Mouse (Mus musculus) T-cell, adult 2 months (primary cell): ENCODE data around the gene Glp2r.

Source experiments
- DNase-seq: peaks from one replicate; pipeline ENCODE4 v3.0.0; 2022; ENCODE audit warnings: low spot score

Glp2r gene

DNA sequence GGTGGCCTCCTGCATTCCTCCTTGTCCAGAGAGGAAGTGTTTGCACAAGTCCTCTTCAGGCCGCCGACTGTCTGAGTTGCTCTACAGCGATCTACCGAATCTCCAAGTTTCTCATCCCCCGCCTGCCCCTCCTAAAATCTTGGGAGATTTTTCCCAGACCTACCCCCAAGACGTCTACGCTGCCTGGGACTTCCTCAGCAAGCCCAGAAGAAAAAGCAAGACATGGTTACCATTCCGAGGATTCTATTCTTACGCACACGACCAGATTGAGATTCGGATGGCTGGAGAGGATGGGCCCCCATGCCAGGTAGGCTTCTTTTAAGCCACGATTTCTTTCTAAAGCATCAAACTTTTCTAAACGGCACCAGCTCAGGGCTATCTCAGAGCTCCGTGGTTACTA is at the start of gene Glp2r:
Gene Glp2r, minus strand, starts transcription at position 101 of the 400 bp plus-strand sequence.
- no peak for DNase-seq

- no peak for DNase-seq
Observed at GRCm38 (mm10) chr11:67820221-67820620, 49.3 kb upstream of the Glp2r start.

DNA sequence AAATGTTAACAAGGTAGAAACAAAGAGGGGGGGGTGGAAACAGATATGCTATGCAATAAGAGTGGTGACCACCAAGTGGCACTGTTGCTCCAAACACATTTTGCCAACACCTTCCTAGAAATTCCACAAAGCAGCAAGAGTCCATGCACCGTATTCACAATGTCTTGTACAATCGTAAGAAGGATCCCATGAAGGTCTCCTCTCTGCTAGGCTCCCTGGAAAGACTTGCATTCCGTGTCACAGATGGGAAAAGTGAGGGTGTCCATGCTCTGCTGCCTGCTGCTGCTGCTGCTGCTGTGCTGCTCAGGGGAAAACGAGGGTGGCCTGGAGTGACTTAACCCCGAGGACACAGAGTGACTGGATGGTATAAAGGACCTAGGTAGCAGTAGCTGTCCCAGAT is 48.7 kb upstream of the Glp2r start:
- no peak for DNase-seq

DNA sequence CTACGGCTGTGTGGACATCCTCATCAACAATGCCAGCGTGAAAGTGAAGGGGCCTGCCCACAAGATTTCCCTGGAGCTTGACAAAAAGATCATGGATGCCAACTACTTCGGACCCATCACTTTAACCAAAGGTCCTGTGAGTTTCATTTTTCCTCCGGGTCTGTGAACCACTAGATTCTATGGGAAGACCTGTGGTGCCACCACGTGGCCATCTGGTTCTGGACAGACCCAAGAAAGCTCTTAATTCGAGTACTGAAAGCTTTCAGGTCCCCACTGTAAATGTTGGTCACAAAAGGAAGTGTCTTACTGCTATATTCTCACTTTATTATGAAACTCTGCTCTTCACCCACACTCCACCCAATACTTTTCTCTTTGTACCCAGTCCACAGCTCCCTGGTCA is 40.6 kb upstream of the Glp2r start:
- DNase-seq: no peak

GRCm38 (mm10) chr11:67808051-67808450 is 37.1 kb upstream of the Glp2r start:
- no peak for DNase-seq

- no peak for DNase-seq
Observed at GRCm38 (mm10) chr11:67806832-67807597, 36.1 kb upstream of the Glp2r start.

DNA sequence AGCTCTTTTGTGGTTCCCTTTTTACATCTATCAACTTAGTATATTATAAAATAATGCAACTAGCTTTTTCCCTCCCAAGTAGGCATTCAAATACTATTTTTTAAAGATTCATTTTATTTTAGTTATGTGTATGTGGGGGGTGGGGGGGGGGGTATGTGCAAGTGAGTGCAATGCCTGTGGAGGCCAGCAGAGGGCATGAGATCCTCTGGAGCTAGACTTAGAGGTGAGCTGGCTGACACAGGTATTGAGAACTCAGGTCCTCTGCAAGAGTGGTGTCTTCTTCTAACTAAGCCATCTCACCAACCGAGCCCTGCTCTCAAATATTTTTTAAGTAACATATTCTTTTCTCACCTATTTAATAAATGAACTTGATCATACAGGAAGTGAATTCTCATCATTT is 34.6 kb upstream of the Glp2r start:
- no peak for DNase-seq

- DNase-seq: no peak
Observed at GRCm38 (mm10) chr11:67801169-67801568, 30.2 kb upstream of the Glp2r start.

GRCm38 (mm10) chr11:67800130-67800723 is 29.3 kb upstream of the Glp2r start:
- DNase-seq: no peak

- no peak for DNase-seq
Observed at GRCm38 (mm10) chr11:67797931-67798330, 27.0 kb upstream of the Glp2r start, which contains the start of gene Dhrs7c. TSS of gene Dhrs7c (plus strand) at chr11:67798187.

DNA sequence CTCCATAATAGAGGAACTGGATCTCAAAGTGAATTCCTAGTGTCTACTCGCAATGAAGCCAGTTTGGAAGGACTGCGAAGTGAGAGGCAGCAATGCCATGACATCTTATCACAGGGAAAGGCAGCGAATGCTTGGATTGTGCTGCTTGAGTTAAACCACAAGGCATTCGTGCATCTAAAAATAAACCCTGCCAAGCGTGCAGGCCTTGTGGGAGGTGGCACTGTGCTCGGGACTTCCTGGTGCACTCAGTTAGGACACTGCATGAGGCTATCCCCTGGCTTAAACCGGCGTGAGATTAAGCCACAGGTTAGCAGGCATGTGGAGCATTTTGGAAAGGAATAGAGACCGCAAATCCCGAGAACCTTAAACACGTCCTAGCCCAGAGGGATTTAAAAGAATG is 19.2 kb upstream of the Glp2r start:
- DNase-seq: no peak

DNA sequence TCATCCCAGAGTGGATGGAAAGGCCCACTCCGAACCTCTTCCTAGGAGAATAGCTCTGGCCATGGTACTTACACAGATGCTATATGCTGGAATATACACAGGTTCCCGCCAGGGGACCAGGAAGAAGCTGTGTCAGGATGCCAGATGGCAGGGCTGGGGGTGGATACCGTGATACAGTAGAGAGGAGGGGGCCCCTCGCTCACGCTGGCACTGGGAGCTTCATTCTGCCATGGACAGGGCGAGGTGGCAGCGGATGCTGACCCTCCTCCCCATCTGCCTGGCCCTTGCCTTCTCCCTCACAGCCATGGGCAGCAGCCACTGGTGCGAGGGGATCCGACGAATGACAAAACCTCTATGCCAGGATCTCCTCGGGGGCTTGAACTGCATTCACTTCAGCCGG is 3.4 kb upstream of the Glp2r start, which contains the start of gene Gsg1l2:
Gene Gsg1l2, plus strand, starts transcription at position 230 of the 400 bp plus-strand sequence.
- DNase-seq: no peak

DNA sequence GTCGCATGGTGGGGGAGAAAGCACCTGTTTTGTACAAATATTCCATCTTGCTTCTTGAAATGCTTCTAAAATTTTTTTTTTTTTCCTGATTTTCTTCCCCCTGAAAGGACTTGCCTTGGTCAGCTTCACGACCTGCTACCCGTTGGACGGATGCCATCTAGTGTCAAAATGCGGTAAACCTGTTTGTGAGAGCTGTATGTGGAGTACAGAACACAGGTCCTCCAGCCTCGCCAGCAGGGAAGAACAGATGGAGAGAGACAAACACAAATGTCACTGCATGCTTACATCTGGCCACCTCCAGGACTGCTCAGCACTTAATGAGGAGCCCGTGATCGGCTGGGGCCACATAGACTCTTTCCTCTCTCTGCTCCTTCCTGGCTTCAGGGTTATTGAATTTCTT is 1.6 kb upstream of the Glp2r start:
- DNase-seq: no peak

- DNase-seq: no peak
Observed at GRCm38 (mm10) chr11:67771691-67772090, 738 bp upstream of the Glp2r start.

DNA sequence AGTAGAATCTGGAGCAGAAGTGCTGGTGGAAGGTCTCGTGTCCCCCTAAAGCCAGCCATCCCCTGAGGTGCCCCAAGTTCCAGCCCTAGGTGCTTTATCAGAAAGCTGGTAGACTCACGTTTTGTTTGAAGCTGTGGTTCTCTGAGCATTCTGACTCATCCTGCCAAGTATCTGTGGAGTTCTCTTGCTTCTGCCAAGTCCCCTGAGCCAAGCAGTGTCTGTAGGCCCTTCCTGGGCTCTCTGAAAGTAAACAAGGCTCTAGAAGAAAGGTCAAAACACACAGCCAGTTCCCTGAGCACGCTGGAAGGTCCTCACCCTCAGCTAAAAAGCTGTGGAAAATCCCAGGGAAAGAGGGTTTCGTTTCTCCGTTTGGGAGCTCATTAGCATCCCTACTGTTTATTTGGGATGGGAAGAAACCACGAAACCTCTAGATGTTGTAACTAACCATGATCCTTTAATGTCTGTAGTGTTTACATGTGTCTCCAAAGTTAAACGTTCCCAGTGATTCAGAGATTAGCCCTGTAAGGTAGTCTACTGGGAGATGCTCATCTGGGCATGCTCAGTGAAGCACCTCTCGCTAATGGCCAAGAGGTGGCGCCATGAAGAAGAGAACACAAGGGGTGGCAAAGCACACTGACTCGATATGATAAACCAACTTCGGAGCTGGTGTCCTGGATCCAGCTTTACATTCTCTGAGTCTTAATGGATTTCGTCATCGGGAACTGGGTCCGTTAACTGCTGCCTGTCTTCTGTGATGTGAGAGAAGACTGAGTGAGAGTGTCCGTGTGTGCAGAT is 13.4 kb downstream of the Glp2r start:
- DNase-seq: no peak

DNA sequence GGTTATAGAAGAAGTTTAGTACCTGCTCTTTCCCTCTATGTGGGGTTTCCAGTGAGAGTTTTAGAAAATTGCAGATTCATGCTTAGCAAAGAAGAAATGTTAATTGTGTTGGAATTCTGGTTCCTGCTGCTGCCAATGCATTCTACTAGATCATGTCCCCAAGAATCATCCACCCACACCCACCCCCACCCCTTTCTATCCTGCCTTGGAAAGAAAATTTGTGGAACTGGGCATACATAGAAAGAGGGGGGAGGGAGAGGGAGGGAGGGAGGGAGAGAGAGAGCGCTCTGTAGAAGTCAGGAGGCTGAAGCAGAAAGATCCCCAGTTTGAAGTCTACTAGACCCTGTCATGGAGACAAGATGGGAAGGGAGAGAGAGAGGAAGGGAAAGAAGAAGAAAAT is 14.7 kb downstream of the Glp2r start:
- DNase-seq: no peak

- no peak for DNase-seq
Observed at GRCm38 (mm10) chr11:67741569-67741968, 29.4 kb downstream of the Glp2r start.

GRCm38 (mm10) chr11:67738846-67739490 is 32.0 kb downstream of the Glp2r start:
- DNase-seq: no peak

DNA sequence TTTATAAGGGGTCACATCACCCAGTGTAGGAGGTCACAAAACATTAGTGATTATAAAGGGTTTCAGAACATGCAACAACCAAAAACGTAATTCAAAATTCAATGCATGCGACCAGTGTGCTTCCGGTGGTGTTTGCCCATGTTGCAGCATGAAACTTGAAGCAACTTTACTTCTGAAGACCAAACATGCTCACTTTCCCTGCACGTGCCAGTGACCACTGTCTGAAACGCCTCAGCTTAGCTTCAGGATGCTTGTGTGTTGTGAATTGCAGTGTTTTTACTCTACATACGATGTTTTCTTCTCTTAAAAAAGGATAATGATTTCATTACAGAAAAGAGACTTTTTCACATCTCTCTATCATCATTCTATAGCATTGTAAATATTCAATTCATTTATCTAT is 32.6 kb downstream of the Glp2r start:
- DNase-seq: no peak

DNA sequence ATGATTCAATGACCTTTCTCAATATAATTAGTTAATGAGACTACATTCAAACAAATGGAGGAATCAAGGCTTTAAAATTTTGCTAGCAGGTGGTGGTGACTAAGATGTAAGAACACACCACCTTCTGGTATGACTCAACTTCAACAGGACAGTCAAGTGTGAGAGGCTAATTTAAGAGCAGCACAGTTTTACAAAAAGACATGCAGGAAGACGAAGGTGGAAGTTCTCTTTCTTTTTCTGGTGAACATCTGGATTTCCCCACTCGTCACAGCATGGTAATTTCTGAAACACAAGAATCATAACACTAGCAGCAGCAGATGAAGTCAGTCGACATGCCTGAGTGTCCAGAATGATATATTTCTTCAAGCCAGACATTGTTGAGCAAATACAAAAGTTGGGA is 36.4 kb downstream of the Glp2r start:
- no peak for DNase-seq

DNA sequence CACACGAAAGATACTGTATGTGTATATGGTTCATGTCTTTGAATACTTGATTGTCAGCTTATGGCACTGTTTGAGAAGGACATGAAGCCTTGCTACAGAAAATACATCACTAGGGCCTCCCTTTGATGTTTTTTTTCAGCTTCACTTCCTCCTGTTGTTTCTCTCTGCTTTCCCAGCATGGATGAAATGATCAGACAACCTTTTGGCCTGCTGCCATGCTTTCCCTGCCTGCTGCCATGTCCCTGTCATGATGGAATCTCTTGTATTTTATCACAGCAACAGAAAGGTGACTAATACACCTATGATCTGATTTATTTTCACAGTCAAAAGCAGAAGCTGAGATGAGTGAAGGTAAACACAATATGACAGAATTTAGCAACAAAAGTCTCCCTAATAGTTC is 37.2 kb downstream of the Glp2r start:
- no peak for DNase-seq

- no peak for DNase-seq
Observed at GRCm38 (mm10) chr11:67731056-67731455, 39.9 kb downstream of the Glp2r start.
